Mouse (Mus musculus) forebrain, embryonic 12.5 days (tissue): ENCODE results near the gene Rps16. TPM values are rescaled to one million over a fixed set of nuclear protein-coding genes. Genes with fewer than 3 reads are reported as not detected.

ENCODE experiments used
- polyA plus RNA-seq: library from polyadenylated mRNA; unstranded; fragments of >200 nt; fragmentation: Nextera tagmentation; extraction: Ambion mirVana; gene quantifications from 2 replicates; pipeline ENCODE4 v1.2.1, GENCODE M21; 2016

Rps16 gene
- polyA plus RNA-seq, 1 experiment from 2014 or later = 628 TPM

Other genes starting within 250 kb of the Rps16 start
- 0.12 and 0.17 TPM in 2 replicates for gene 9530053A07Rik, start 221.2 kb upstream of the Rps16 start, polyA plus RNA-seq
- 147 and 151 TPM in 2 replicates for gene Fbl, start 180.9 kb upstream of the Rps16 start, polyA plus RNA-seq
- gene Dyrk1b, start 171.2 kb upstream of the Rps16 start, polyA plus RNA-seq = 16.9 and 17.4 TPM in 2 replicates
- 3.8 and 7.1 TPM in 2 replicates for gene Eid2, start 82.8 kb upstream of the Rps16 start, polyA plus RNA-seq
- 24.1 and 27.8 TPM in 2 replicates for gene Eid2b, start 72.9 kb upstream of the Rps16 start, polyA plus RNA-seq
- gene Selenov, start 59.5 kb upstream of the Rps16 start, polyA plus RNA-seq = 0.41 and 0.94 TPM in 2 replicates
- gene Dll3, start 48.4 kb upstream of the Rps16 start, polyA plus RNA-seq = 42.9 and 43.5 TPM in 2 replicates
- gene Timm50, start 38.6 kb upstream of the Rps16 start, polyA plus RNA-seq = 189 and 196 TPM in 2 replicates
- 106 and 117 TPM in 2 replicates for gene Supt5, start 11.9 kb upstream of the Rps16 start, polyA plus RNA-seq
- 67.0 and 69.7 TPM in 2 replicates for gene Plekhg2, start 21.9 kb downstream of the Rps16 start, polyA plus RNA-seq
- gene Zfp36, start 29.6 kb downstream of the Rps16 start, polyA plus RNA-seq = 5.1 and 5.5 TPM in 2 replicates
- 43.1 and 43.6 TPM in 2 replicates for gene Med29, start 42.1 kb downstream of the Rps16 start, polyA plus RNA-seq
- 84.6 and 86.2 TPM in 2 replicates for gene Paf1, start 42.3 kb downstream of the Rps16 start, polyA plus RNA-seq
- gene Gmfg, start 86.8 kb downstream of the Rps16 start, polyA plus RNA-seq = 3.4 and 4.5 TPM in 2 replicates
- 6.7 and 8.8 TPM in 2 replicates for gene Lrfn1, start 101.3 kb downstream of the Rps16 start, polyA plus RNA-seq
- gene Ifnl2, start 159.8 kb downstream of the Rps16 start, polyA plus RNA-seq = not detected in 2 replicates
- gene Ifnl3, start 172.2 kb downstream of the Rps16 start, polyA plus RNA-seq = not detected in 2 replicates
- not detected in 2 replicates for gene Sycn, start 190.2 kb downstream of the Rps16 start, polyA plus RNA-seq
- gene Nccrp1, start 196.6 kb downstream of the Rps16 start, polyA plus RNA-seq = not detected in 2 replicates
- gene Samd4b, start 247.5 kb downstream of the Rps16 start, polyA plus RNA-seq = 35.6 and 37.6 TPM in 2 replicates
- gene Pak4, start 247.5 kb downstream of the Rps16 start, polyA plus RNA-seq = 41.0 and 43.9 TPM in 2 replicates